Comparison of ENCODE assay signal across 13 mouse cellular contexts in genomic region chr13:110545454-110545853, GRCm38 (mm10).
DNase-seq lines count a peak whose midpoint lies in the region; ATAC-seq lines count a peak whose summit lies in the region.
"Had no signal": no experiment of that assay in that cellular context is flagged by ENCODE, and none has a peak within 500 bp of the region (broad histone marks: within the 10 kb centered on the region; RNA-seq: fewer than 3 reads in every experiment).

No protein-coding gene starts in this region.

- H3K9ac ChIP-seq in midbrain, embryonic 15.5 days = no peak overlapping the region
- H3K9ac ChIP-seq: intestine, embryonic 15.5 days had no signal

- no peaks in the 10 kb centered on the region for H3K27me3 ChIP-seq in midbrain, embryonic 15.5 days (replicated peaks)
- H3K27me3 ChIP-seq: intestine, embryonic 15.5 days had no signal

- H3K27ac ChIP-seq in midbrain, embryonic 15.5 days = no peak overlapping the region
- H3K27ac ChIP-seq: hindbrain, embryonic 10.5 days; intestine, embryonic 15.5 days; macrophage had no signal

- H3K4me2 ChIP-seq in midbrain, embryonic 15.5 days = no peak overlapping the region
- H3K4me2 ChIP-seq: intestine, embryonic 15.5 days had no signal

- WGBS in midbrain, embryonic 15.5 days = 84% methylated on average over 6 of the region's 6 CpGs

- peaks cover 5% of the 10 kb centered on the region for H3K4me1 ChIP-seq in midbrain, embryonic 15.5 days
- H3K4me1 ChIP-seq: intestine, embryonic 15.5 days had no signal

- ATAC-seq in monocyte, adult 5-6 weeks (replicated peaks; ENCODE audit: insufficient number of reproducible peaks, low FRiP score, low TSS enrichment, poor library complexity, severe bottlenecking) = 0 out of 2 replicates have a peak, but pooled peaks have one; percentile 41
- ATAC-seq in midbrain, embryonic 15.5 days (replicated peaks) = no peak
- ATAC-seq: intestine, embryonic 15.5 days had no signal

- no peak overlapping the region for H3K4me3 ChIP-seq in midbrain, embryonic 15.5 days
- H3K4me3 ChIP-seq: hindbrain, embryonic 10.5 days; intestine, embryonic 15.5 days had no signal

- peak; percentile 16 for DNase-seq in adrenal gland, postnatal 14 days
- DNase-seq in adrenal gland, postnatal 4 days (ENCODE audit: low spot score in 2 of 2) = no peak
- DNase-seq in lung, adult 18-20 months = peak; percentile 21 to 46
- no peak for DNase-seq in lung, postnatal 10 days
- DNase-seq in kidney, adult 9 months = peak; percentile 63
- no peak for DNase-seq in retina, postnatal 1 day
- DNase-seq: cerebellum, adult 9-11 months; right cerebral cortex, adult 18-20 months had no signal

- H3K9me3 ChIP-seq in midbrain, embryonic 15.5 days = no peaks in the 10 kb centered on the region
- H3K9me3 ChIP-seq: hindbrain, embryonic 10.5 days; intestine, embryonic 15.5 days had no signal

- H3K36me3 ChIP-seq in midbrain, embryonic 15.5 days (replicated peaks) = no peaks in the 10 kb centered on the region
- H3K36me3 ChIP-seq: hindbrain, embryonic 10.5 days; intestine, embryonic 15.5 days had no signal

Comparison
In these comparisons a context has a peak if more than half of its experiments do, and no peak if none do; other contexts are left out.
1. DNase-seq: peak in adrenal gland, postnatal 14 days (single experiment), lung, adult 18-20 months (2 of 2) and kidney, adult 9 months (single experiment); none in adrenal gland, postnatal 4 days (0 of 2), lung, postnatal 10 days (single experiment) and retina, postnatal 1 day (single experiment).